Mouse (Mus musculus) CH12.LX (cell line): ENCODE results near the gene Rreb1. TPM values are rescaled to one million over a fixed set of nuclear protein-coding genes. Genes with fewer than 3 reads are reported as not detected.

Experiments used
- DNase-seq: peaks from one replicate; pipeline ENCODE4 v3.0.0-alpha.2; 2013; ENCODE audit errors: extremely low read depth
- H3K27ac ChIP-seq: 2 replicates; pipeline ENCODE4 v1.5.1; 2012; ENCODE audit warnings: low read depth, mild to moderate bottlenecking, control low read depth, moderate library complexity; ENCODE audit not compliant: insufficient read depth
- H3K27me3 ChIP-seq: replicated peaks from 2 replicates; pipeline ENCODE3; 2012; ENCODE audit warnings: inconsistent platforms
- H3K36me3 ChIP-seq, 2 experiments: replicated peaks in 1 of 2; 2 replicates each; pipeline versions ENCODE3 to v1.6.1; 2012; ENCODE audit warnings: inconsistent platforms in 1 of 2, low read length in 1 of 2, mild to moderate bottlenecking in 1 of 2, mixed read lengths in 1 of 2, moderate library complexity in 1 of 2; ENCODE audit not compliant: control insufficient read depth in 1 of 2, insufficient read depth in 1 of 2
- H3K4me1 ChIP-seq, 2 experiments: 2 replicates each; pipeline ENCODE4 v1.6.1; 2012; ENCODE audit warnings: inconsistent platforms in 1 of 2, moderate library complexity in 1 of 2; ENCODE audit not compliant: insufficient read depth in 2 of 2, control insufficient read depth in 1 of 2
- H3K4me2 ChIP-seq: 2 replicates; pipeline ENCODE4 v1.6.1; 2012; ENCODE audit warnings: low read depth, mild to moderate bottlenecking, control low read depth; ENCODE audit not compliant: poor library complexity, insufficient read depth, severe bottlenecking
- H3K4me3 ChIP-seq, 3 experiments: fragments of 150-350 bp in 1 of 3; sonication (generic) in 1 of 3; replicated peaks in 1 of 3; 2 replicates each; pipeline versions ENCODE3 to v1.5.1; 2011 to 2012; ENCODE audit warnings: low read depth in 2 of 3, low read length in 2 of 3, mild to moderate bottlenecking in 2 of 3, moderate library complexity in 2 of 3, control low read depth in 1 of 3, improper control_type of control experiment in 1 of 3, inconsistent platforms in 1 of 3, mixed read lengths in 1 of 3; ENCODE audit not compliant: poor library complexity in 1 of 3
- H3K79me2 ChIP-seq: replicated peaks from 2 replicates; pipeline ENCODE4 v1.6.1; 2012; ENCODE audit warnings: mild to moderate bottlenecking, moderate library complexity; ENCODE audit not compliant: control insufficient read depth, poor library complexity, insufficient read depth, severe bottlenecking; ENCODE audit errors: extremely low read depth
- H3K9ac ChIP-seq: 2 replicates; pipeline ENCODE4 v1.6.1; 2012; ENCODE audit warnings: low read depth, mild to moderate bottlenecking, control low read depth, moderate library complexity; ENCODE audit not compliant: insufficient read depth
- H3K9me3 ChIP-seq: replicated peaks from 2 replicates; pipeline ENCODE3; 2012; ENCODE audit warnings: low read length, inconsistent platforms, mixed read lengths
- CHD2 ChIP-seq: IDR thresholded peaks from 2 replicates; pipeline ENCODE4 v1.6.1; 2011; ENCODE audit warnings: low read length, improper control_type of control experiment
- ELF1 ChIP-seq: IDR thresholded peaks from 2 replicates; pipeline ENCODE4 v1.6.1; 2014; ENCODE audit warnings: low read depth, mild to moderate bottlenecking, inconsistent platforms, low read length, improper control_type of control experiment
- EP300 ChIP-seq: IDR thresholded peaks from 2 replicates; pipeline ENCODE4 v1.6.1; 2011; ENCODE audit warnings: low read length, improper control_type of control experiment
- ETS1 ChIP-seq: conservative IDR thresholded peaks from 2 replicates; pipeline ENCODE4 v1.6.1; 2012; ENCODE audit warnings: low read depth, mild to moderate bottlenecking, inconsistent platforms, low read length, improper control_type of control experiment, moderate library complexity
- HCFC1 ChIP-seq: IDR thresholded peaks from 2 replicates; pipeline ENCODE4 v1.6.1; 2012; ENCODE audit warnings: low read depth, mild to moderate bottlenecking, inconsistent platforms, low read length, improper control_type of control experiment
- JUN ChIP-seq: IDR thresholded peaks from 2 replicates; pipeline ENCODE4 v1.6.1; 2011; ENCODE audit warnings: low read depth, mild to moderate bottlenecking, low read length, improper control_type of control experiment, moderate library complexity; ENCODE audit not compliant: insufficient read depth
- MAFK ChIP-seq: IDR thresholded peaks from 2 replicates; pipeline ENCODE4 v1.6.1; 2011; ENCODE audit warnings: low read length, improper control_type of control experiment; ENCODE audit not compliant: insufficient replicate concordance
- MAX ChIP-seq: IDR thresholded peaks from 2 replicates; pipeline ENCODE4 v1.6.1; 2011; ENCODE audit warnings: low read length, improper control_type of control experiment
- MAZ ChIP-seq: IDR thresholded peaks from 2 replicates; pipeline ENCODE4 v1.6.1; 2012; ENCODE audit warnings: low read depth, mild to moderate bottlenecking, inconsistent platforms, low read length, improper control_type of control experiment, moderate library complexity
- MEF2A ChIP-seq: IDR thresholded peaks from 2 replicates; pipeline ENCODE4 v1.6.1; 2014; ENCODE audit warnings: low read depth, mild to moderate bottlenecking, inconsistent platforms, low read length, improper control_type of control experiment, borderline replicate concordance
- MXI1 ChIP-seq: IDR thresholded peaks from 2 replicates; pipeline ENCODE4 v1.6.1; 2011; ENCODE audit warnings: mild to moderate bottlenecking, low read depth, low read length, improper control_type of control experiment
- NELFE ChIP-seq: IDR thresholded peaks from 2 replicates; pipeline ENCODE4 v1.6.1; 2011; ENCODE audit warnings: low read depth, low read length, improper control_type of control experiment
- NRF1 ChIP-seq: IDR thresholded peaks from 2 replicates; pipeline ENCODE4 v1.6.1; 2014; ENCODE audit warnings: low read depth, mild to moderate bottlenecking, inconsistent platforms, low read length, improper control_type of control experiment, moderate library complexity
- PAX5 ChIP-seq: IDR thresholded peaks from 2 replicates; pipeline ENCODE4 v1.6.1; 2012; ENCODE audit warnings: low read length, inconsistent platforms, mixed read lengths
- POLR2A ChIP-seq: IDR thresholded peaks from 2 replicates; pipeline ENCODE4 v1.6.1; 2011; ENCODE audit warnings: low read depth, mild to moderate bottlenecking, improper control_type of control experiment, low read length
- RAD21 ChIP-seq: IDR thresholded peaks from 2 replicates; pipeline ENCODE4 v1.6.1; 2011; ENCODE audit warnings: low read depth, mild to moderate bottlenecking, low read length, improper control_type of control experiment, moderate library complexity
- TCF12 ChIP-seq: IDR thresholded peaks from 2 replicates; pipeline ENCODE4 v1.6.1; 2014; ENCODE audit warnings: low read depth, mild to moderate bottlenecking, inconsistent platforms, low read length, improper control_type of control experiment
- USF1 ChIP-seq: IDR thresholded peaks from 2 replicates; pipeline ENCODE4 v1.6.1; 2014; ENCODE audit warnings: low read depth, mild to moderate bottlenecking, inconsistent platforms, low read length, improper control_type of control experiment
- USF2 ChIP-seq: conservative IDR thresholded peaks from 2 replicates; pipeline ENCODE4 v1.6.1; 2011; ENCODE audit warnings: low read depth, low read length, improper control_type of control experiment
- ZC3H11A ChIP-seq: IDR thresholded peaks from 2 replicates; pipeline ENCODE4 v1.6.1; 2012; ENCODE audit warnings: low read depth, mild to moderate bottlenecking, inconsistent platforms, low read length, improper control_type of control experiment
- ZKSCAN1 ChIP-seq: IDR thresholded peaks from 2 replicates; pipeline ENCODE4 v1.6.1; 2012; ENCODE audit warnings: low read depth, inconsistent platforms, low read length, improper control_type of control experiment, borderline replicate concordance
- ZMIZ1 ChIP-seq: IDR thresholded peaks from 2 replicates; pipeline ENCODE4 v1.6.1; 2012; ENCODE audit warnings: low read depth, mild to moderate bottlenecking, inconsistent platforms, low read length, improper control_type of control experiment
- ZNF384 ChIP-seq: IDR thresholded peaks from 2 replicates; pipeline ENCODE4 v1.6.1; 2012; ENCODE audit warnings: low read depth, low read length, improper control_type of control experiment, inconsistent platforms
- dilution Hi-C: fragments of 300-500 bp; cut with MboI; formaldehyde crosslinking; loops from 2 replicates; pipeline ENCODE4 v1.14.3; 2020; ENCODE audit warnings: low sequenced_read_pairs; ENCODE audit not compliant: extremely low pct_unique_long_range_greater_than_20kb, extremely low pct_ligation_motif_present
- in situ Hi-C: fragments of 300-500 bp; cut with MboI; formaldehyde crosslinking; loops from 3 replicates; pipeline ENCODE4 v1.14.3; 2019; ENCODE audit warnings: low sequenced_read_pairs, low pct_ligation_motif_present, low pct_unique_long_range_greater_than_20kb, mixed read lengths
- polyA plus RNA-seq: library from polyadenylated mRNA; unstranded; fragments of >175 nt; gene quantifications from 2 replicates; pipeline ENCODE4 v1.2.1, GENCODE M21; 2012; ENCODE audit warnings: low read depth; ENCODE audit not compliant: insufficient read length
- total RNA-seq, 2 experiments: library from RNA; depleted of rRNA; stranded (reverse); fragments of 300-350 nt in 1 of 2; fragments of >200 nt in 1 of 2; gene quantifications; 2 replicates each; pipeline ENCODE4 v1.2.3; 2012 to 2014

Rreb1 gene
- total and polyA plus RNA-seq, 3 experiments: 1.0 to 10.2 (median 5.3) TPM

DNA sequence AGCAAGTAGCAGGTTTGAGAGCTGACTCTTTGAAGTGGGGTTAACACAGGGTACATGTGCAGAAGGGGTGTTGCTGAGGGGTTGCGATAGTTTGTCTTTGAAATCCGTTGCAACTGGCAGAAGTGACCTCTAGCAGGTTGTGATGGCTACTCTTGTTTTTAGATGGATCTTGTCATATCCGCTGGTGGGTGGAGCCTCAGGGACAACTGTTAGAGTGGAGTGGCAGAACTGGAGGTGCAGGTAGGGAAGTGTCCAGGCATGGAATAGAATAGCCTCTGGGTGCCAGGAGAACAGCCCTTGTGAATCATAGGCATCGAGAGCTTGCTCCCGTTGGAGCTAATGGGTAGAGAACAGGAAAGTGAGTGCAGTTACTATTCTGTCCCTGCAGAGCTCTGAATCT lies 88.1 kb downstream of the Rreb1 start:
- dilution Hi-C loops: no loop called here
- Histone ChIP-seq H3K9me3 (peaks cover 2% of the 10 kb centered on the region), H3K27me3 (no peaks in the 10 kb centered on the region), H3K4me1 (peaks cover 31 to 87% of the 10 kb centered on the region in 2 experiments), H3K4me2 (0 out of 2 replicates have a peak overlapping the region, but pooled peaks have one; percentile 2), H3K36me3 (peaks cover 4 to 13% of the 10 kb centered on the region in 2 experiments), H3K27ac (no peak overlapping the region), H3K79me2 (peaks cover 38% of the 10 kb centered on the region), H3K4me3 (no peak overlapping the region), H3K9ac (no peak overlapping the region)
- in situ Hi-C loops: no loop called here
- TF ChIP-seq HCFC1 (no peak), ELF1 (no peak), PAX5 (no peak), MAFK (no peak), ZNF384 (no peak), USF2 (no peak), RAD21 (no peak), MXI1 (no peak), ZMIZ1 (no peak), ZC3H11A (no peak)
- DNase-seq: no peak

DNA sequence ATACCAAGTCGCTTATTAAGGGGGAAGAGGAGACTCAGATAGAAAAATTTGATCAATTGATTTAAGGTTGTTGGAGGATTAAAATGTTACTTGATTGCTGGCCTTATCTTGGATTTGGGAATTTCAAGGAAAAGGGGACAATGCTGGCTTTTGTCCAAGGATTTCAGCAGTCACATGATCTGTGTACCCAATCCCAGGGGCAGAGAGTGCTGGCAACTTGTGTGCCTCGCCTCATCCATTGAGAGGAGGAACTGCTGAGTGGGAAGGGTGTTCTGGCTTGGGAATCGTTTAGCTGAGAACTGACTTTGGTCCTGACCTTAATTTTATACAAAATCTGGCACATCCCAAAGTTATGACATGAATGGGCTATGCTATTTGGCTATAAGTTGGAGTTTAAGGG lies 88.6 kb downstream of the Rreb1 start:
- peaks cover 26 to 85% of the 10 kb centered on the region in 2 experiments for H3K4me1 ChIP-seq
- no peak overlapping the region for H3K27ac ChIP-seq
- dilution Hi-C loops (no loop called here), in situ Hi-C loops (no loop called here)
- H3K4me3 ChIP-seq: no peak overlapping the region
- H3K79me2 ChIP-seq: peaks cover 36% of the 10 kb centered on the region
- peaks cover 2% of the 10 kb centered on the region for H3K9me3 ChIP-seq
- H3K4me2 ChIP-seq: no peak overlapping the region
- H3K9ac ChIP-seq: no peak overlapping the region
- peaks cover 4 to 13% of the 10 kb centered on the region in 2 experiments for H3K36me3 ChIP-seq
- no peak for DNase-seq
- TF ChIP-seq EP300 (no peak), MAX (no peak), MEF2A (no peak), POLR2A (no peak), ZKSCAN1 (no peak), HCFC1 (no peak), NELFE (no peak), NRF1 (no peak), TCF12 (no peak), ZNF384 (no peak), USF1 (no peak), ELF1 (no peak), MAZ (no peak), ZC3H11A (no peak), ETS1 (no peak), MAFK (no peak), JUN (no peak), CHD2 (no peak)
- H3K27me3 ChIP-seq: no peaks in the 10 kb centered on the region
